Mouse (Mus musculus) limb, embryonic 10.5 days (tissue): ENCODE measurements around the gene Nuf2. TPM values are rescaled to one million over a fixed set of nuclear protein-coding genes. Genes with fewer than 3 reads are reported as not detected.

Experiments
- polyA plus RNA-seq: library from polyadenylated mRNA; unstranded; fragments of >200 nt; fragmentation: Nextera tagmentation; extraction: Ambion mirVana; gene quantifications from 2 replicates; pipeline ENCODE4 v1.2.1, GENCODE M21; 2016

Nuf2 gene
- polyA plus RNA-seq, 1 experiment from 2014 or later, result 76.3 TPM

Other genes with a start within 250 kb of the Nuf2 start
- 1.1 and 1.4 TPM in 2 replicates for gene Rgs5, start 124.0 kb upstream of the Nuf2 start, polyA plus RNA-seq
- 0.05 and 0.11 TPM in 2 replicates for gene Rgs4, start 216.2 kb upstream of the Nuf2 start, polyA plus RNA-seq